ENCODE assay signal across 8 mouse cellular contexts in the genomic region with DNA sequence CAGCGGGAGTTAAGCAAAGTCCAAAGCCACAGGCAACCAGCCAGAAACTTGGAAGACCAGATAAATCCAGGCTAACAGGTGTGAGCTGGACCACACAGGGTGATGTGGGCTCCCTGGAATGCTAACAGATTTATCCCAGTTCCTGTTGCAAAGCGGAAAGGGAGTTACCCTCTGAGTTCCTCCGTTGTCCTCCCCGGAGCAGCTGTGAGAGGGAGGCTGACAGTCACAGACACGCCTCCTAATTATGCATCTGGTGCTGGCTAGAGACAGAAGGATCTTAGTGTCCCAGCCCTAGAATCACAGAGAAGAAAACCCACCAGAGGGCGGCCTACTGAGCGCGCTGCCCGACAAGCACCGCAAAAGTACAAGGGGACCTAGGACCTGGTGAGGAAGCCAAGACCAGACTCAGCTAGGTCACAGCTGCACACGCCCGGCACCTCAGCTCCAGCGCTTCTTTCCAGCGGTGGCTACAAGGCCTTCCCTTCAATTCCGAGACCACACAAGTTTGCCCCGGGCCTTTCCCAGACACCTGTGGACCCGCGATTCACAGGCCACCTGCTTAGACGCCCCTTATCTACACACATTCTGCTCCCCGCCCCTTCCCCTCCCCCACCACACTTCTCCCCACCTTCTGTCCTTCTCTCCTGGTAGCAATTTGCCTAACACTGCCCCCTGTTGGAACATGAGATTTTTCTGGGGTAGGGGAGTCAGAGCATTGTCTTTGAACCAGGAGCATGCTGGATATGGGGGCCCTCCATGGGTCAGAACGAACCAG. TPM values are rescaled to one million over a fixed set of nuclear protein-coding genes. Genes with fewer than 3 reads are reported as not detected.
A peak's percentile ranks its signal among the peaks of the same experiment; 100 is the strongest.
DNase-seq lines count a peak whose midpoint lies in the region; ATAC-seq and TF ChIP-seq lines count a peak whose summit lies in the region.

No protein-coding gene starts in this region.

- no peak overlapping the region for H3K4me3 ChIP-seq in thymus, adult 2 months (ENCODE audit: control insufficient read depth, insufficient read depth, low read length)
- peak overlapping the region; percentile 20 for H3K4me3 ChIP-seq in hindbrain, embryonic 11.5 days (ENCODE audit: low read depth, low read length)
- H3K4me3 ChIP-seq in lung, embryonic 14.5 days (ENCODE audit: low read depth, low read length) = peak overlapping the region; percentile 18; the same call in 1 of the 2 replicates

- peak; percentile 5 for DNase-seq in thymus, adult 2 months
- no peak for DNase-seq in thymus, adult 18-20 months
- DNase-seq in frontal cortex, postnatal 10 days (ENCODE audit: low spot score in 2 of 2) = peak; percentile 49 to 59
- DNase-seq in hindbrain, embryonic 11.5 days (ENCODE audit: low spot score) = peak; percentile 76
- peak; percentile 37 for DNase-seq in layer of hippocampus, adult 9-10 months (ENCODE audit: low spot score)
- DNase-seq in lung, embryonic 14.5 days = peak; percentile 79
- peak; percentile 55 for DNase-seq in ovary, postnatal 36 days (ENCODE audit: low spot score)
- no peak for DNase-seq in spleen, adult 18-20 months

- no peak for TF ChIP-seq POLR2A in thymus, adult 2 months (IDR thresholded peaks at IDR 0.05; ENCODE audit: control insufficient read depth, extremely low read depth, insufficient read depth, low read length, poor library complexity)

- 11% methylated on average over 21 of the region's 21 CpGs for WGBS in thymus, adult 2 months
- 2% methylated on average over 21 of the region's 21 CpGs for WGBS in hindbrain, embryonic 11.5 days
- 1% methylated on average over 21 of the region's 21 CpGs for WGBS in lung, embryonic 14.5 days

- no peaks in the 10 kb centered on the region for H3K9me3 ChIP-seq in hindbrain, embryonic 11.5 days (ENCODE audit: control insufficient read depth, low read length)
- no peaks in the 10 kb centered on the region for H3K9me3 ChIP-seq in lung, embryonic 14.5 days (ENCODE audit: low read depth, low read length)

- ATAC-seq in hindbrain, embryonic 11.5 days (ENCODE audit: low FRiP score) = peak; percentile 86
- ATAC-seq in lung, embryonic 14.5 days (ENCODE audit: insufficient read depth) = peak; percentile 96

- H3K4me1 ChIP-seq in thymus, adult 2 months (replicated peaks; ENCODE audit: control insufficient read depth, insufficient read depth, low read length) = no peaks in the 10 kb centered on the region
- peaks cover 9% of the 10 kb centered on the region; the same call in 1 of the 2 replicates for H3K4me1 ChIP-seq in hindbrain, embryonic 11.5 days (replicated peaks; ENCODE audit: control insufficient read depth, insufficient read depth, low read length)
- H3K4me1 ChIP-seq in lung, embryonic 14.5 days (ENCODE audit: insufficient read depth) = no peaks in the 10 kb centered on the region

- TF ChIP-seq CTCF in thymus, adult 2 months (IDR thresholded peaks at IDR 0.05; ENCODE audit: borderline replicate concordance, control insufficient read depth, extremely low read depth, insufficient read depth, low read length, poor library complexity) = no peak
- TF ChIP-seq CTCF in lung, embryonic 14.5 days (IDR thresholded peaks at IDR 0.05; ENCODE audit: low read depth) = peak; percentile 51

- no peaks in the 10 kb centered on the region for H3K27me3 ChIP-seq in thymus, adult 2 months (ENCODE audit: control insufficient read depth, insufficient read depth, low read length)
- H3K27me3 ChIP-seq in hindbrain, embryonic 11.5 days (ENCODE audit: control insufficient read depth, insufficient read depth, low read length) = no peaks in the 10 kb centered on the region
- no peaks in the 10 kb centered on the region for H3K27me3 ChIP-seq in lung, embryonic 14.5 days (ENCODE audit: insufficient read depth, low read length)

- H3K36me3 ChIP-seq in thymus, adult 2 months (ENCODE audit: control insufficient read depth, insufficient read depth, low read length) = no peaks in the 10 kb centered on the region
- no peaks in the 10 kb centered on the region for H3K36me3 ChIP-seq in hindbrain, embryonic 11.5 days (ENCODE audit: control insufficient read depth, insufficient read depth, low read length)
- no peaks in the 10 kb centered on the region for H3K36me3 ChIP-seq in lung, embryonic 14.5 days (ENCODE audit: insufficient read depth)

- H3K4me2 ChIP-seq in hindbrain, embryonic 11.5 days (replicated peaks; ENCODE audit: low read depth, low read length) = peak overlapping the region; percentile 44
- H3K4me2 ChIP-seq in lung, embryonic 14.5 days = peak overlapping the region; percentile 54

- H3K9ac ChIP-seq in hindbrain, embryonic 11.5 days (ENCODE audit: low read depth, low read length) = peak overlapping the region; percentile 19; the same call in 1 of the 2 replicates
- no peak overlapping the region for H3K9ac ChIP-seq in lung, embryonic 14.5 days

- no peak overlapping the region for H3K27ac ChIP-seq in thymus, adult 2 months (ENCODE audit: control insufficient read depth, insufficient read depth, low read length)
- peak overlapping the region; percentile 56; the same call in 1 of the 2 replicates for H3K27ac ChIP-seq in hindbrain, embryonic 11.5 days (ENCODE audit: low read depth, low read length)
- H3K27ac ChIP-seq in lung, embryonic 14.5 days (ENCODE audit: low read depth) = no peak overlapping the region

RNA-seq across cellular contexts. Expression of a gene that starts 32.8 kb away (rescaled TPM):
- 6.3 and 7.6 TPM in 2 replicates for polyA plus RNA-seq in thymus, adult 2 months (2012; rRNA removed)
- 12.3 and 12.8 TPM in 2 replicates for polyA plus RNA-seq in hindbrain, embryonic 11.5 days (2014; fragmentation: Nextera tagmentation; extraction: Ambion mirVana)
- polyA plus RNA-seq in lung, embryonic 14.5 days (2014; fragmentation: Nextera tagmentation; extraction: Ambion mirVana) = 11.8 and 12.2 TPM in 2 replicates

Comparison
In these comparisons a context has a peak if more than half of its experiments do, and no peak if none do; other contexts are left out.
1. DNase-seq: peak in thymus, adult 2 months (single experiment), frontal cortex, postnatal 10 days (2 of 2), hindbrain, embryonic 11.5 days (single experiment), layer of hippocampus, adult 9-10 months (single experiment), lung, embryonic 14.5 days (single experiment) and ovary, postnatal 36 days (single experiment); none in thymus, adult 18-20 months (0 of 2) and spleen, adult 18-20 months (0 of 2).